Mouse (Mus musculus): Measurements from ENCODE around the gene Ppp1ca. TPM values are rescaled to one million over a fixed set of nuclear protein-coding genes. Genes with fewer than 3 reads are reported as not detected.

The Ppp1ca gene
- polyA plus RNA-seq (2016; fragmentation: Nextera tagmentation; extraction: Ambion mirVana) = 662 and 684 TPM in 2 replicates

DNA sequence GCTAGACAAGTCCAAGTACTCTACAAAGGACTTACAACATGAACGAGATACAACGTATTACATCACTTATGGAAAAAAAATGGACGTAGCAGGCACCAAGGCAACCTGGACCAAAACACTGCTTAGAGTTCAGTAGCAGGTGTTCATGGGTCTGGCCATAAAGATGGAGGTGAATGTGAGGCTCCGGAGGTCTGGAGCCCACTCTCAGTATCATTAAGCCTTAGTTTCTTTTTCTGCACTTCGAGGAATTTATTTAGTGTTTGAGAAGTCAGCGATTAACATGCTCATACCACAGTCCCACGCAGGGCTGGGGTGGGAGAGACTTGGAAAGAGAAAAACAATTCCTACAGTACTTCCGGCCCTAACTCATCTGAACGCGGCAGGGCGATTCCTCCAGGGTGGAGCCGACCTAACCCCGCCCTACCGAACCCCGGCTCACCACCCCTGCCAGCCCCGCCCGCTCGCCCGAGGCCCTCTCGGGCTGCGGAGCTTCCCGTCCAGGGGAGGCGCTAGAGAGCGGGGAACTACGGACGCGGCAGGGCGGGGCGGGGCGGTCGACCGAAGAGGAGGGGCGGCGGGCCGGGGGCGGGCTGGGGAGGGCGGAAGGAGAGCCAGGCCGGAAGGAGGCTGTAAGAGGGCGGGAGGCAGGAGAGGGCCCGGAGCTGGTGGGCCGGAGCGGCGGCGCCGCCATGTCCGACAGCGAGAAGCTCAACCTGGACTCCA lies at the start of gene Ppp1ca:
Gene Ppp1ca (plus strand): TSS at position 538 of the 723 bp plus-strand sequence.
- H3K36me3 ChIP-seq = peaks cover 33% of the 10 kb centered on the region
- peak within 1 kb of the TSS; percentile 83 for H3K4me2 ChIP-seq (replicated peaks)
- H3K9me3 ChIP-seq (replicated peaks) = no peaks in the 10 kb centered on the region
- peak within 1 kb of the TSS; percentile 91 for H3K4me3 ChIP-seq
- H3K9ac ChIP-seq = peak within 1 kb of the TSS; percentile 99
- H3K27me3 ChIP-seq = 0 out of 2 replicates have a peak, but pooled peaks cover 4% of the 10 kb centered on the region
- H3K27ac ChIP-seq = peak within 1 kb of the TSS; percentile 94
- 8% methylated on average over 40 of the region's 47 CpGs for WGBS
- peaks cover 24% of the 10 kb centered on the region for H3K4me1 ChIP-seq
- peak; percentile 92 for ATAC-seq (ENCODE audit: low FRiP score)

- Histone ChIP-seq H3K9me3 (replicated peaks) (no peaks in the 10 kb centered on the region), H3K4me3 (no peak overlapping the region), H3K9ac (no peak overlapping the region), H3K27me3 (no peaks in the 10 kb centered on the region), H3K4me1 (peaks cover 2% of the 10 kb centered on the region), H3K4me2 (replicated peaks) (no peak overlapping the region), H3K27ac (no peak overlapping the region), H3K36me3 (no peaks in the 10 kb centered on the region)
- ATAC-seq (ENCODE audit: low FRiP score) = no peak
- 93% methylated on average over 18 of the region's 18 CpGs for WGBS
These were observed 49.3 kb upstream of the Ppp1ca start for GRCm38 (mm10) chr19:4142416-4143173.

- Histone ChIP-seq H3K9ac (no peak within 1 kb of the TSS), H3K4me2 (replicated peaks) (no peak within 1 kb of the TSS), H3K27ac (no peak within 1 kb of the TSS), H3K27me3 (no peaks in the 10 kb centered on the region), H3K9me3 (replicated peaks) (no peaks in the 10 kb centered on the region), H3K4me1 (peaks cover 8% of the 10 kb centered on the region), H3K4me3 (no peak within 1 kb of the TSS), H3K36me3 (no peaks in the 10 kb centered on the region)
- ATAC-seq (ENCODE audit: low FRiP score) = no peak
- 82% methylated on average over 7 of the region's 7 CpGs for WGBS
These were observed 48.1 kb upstream of the Ppp1ca start, which contains the start of gene Cabp4 for GRCm38 (mm10) chr19:4143759-4144268. TSS of gene Cabp4 (minus strand) at chr19:4144033.

DNA sequence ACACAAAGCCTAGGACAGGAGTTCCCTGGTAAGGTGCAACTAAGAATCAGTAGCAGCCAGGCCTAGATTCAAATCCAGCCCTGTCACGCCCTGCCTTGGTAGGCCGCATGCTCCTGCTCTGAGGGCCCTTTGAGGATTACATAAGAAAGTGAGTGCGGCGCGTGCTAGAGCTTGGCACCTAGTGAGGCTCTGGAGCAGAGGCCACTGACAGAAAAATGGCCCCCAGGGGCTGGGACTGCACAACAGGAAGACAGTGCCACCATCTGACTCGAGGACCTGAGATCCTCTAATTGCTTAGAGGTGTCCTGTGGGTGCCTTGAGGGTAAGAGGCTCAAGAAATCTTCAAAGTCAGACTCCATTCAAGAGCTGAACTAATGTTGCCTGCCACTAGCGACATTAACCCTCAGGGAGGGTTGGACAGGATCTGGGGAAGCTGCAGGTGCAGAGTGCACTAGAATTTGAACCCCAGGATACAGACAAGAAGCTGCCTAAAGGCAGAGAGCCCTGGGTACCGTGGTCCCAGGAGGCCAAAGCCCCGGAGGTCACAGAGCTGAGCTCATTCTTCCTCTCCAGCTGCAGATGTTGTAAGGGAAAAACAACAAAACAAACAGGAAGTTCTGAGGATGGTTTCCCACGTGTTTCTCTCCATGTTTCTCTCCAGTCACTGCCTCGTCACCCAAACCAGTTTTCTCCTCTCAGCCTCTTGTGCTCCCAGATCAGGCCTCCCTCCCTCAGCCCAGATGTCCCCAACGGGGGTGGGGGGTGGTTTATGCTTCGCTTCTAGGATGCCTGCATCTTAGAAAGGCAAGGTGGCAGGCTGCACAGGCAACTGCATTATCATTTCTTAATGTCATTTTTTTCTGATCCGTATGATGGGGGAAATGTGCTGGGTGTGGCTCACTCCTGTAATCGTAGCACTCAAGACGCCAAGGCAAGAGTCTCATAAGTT lies 47.0 kb upstream of the Ppp1ca start:
- Histone ChIP-seq H3K4me2 (replicated peaks) (no peak overlapping the region), H3K36me3 (no peaks in the 10 kb centered on the region), H3K4me1 (peaks cover 18% of the 10 kb centered on the region), H3K9me3 (replicated peaks) (no peaks in the 10 kb centered on the region), H3K27ac (no peak overlapping the region), H3K27me3 (no peaks in the 10 kb centered on the region), H3K4me3 (no peak overlapping the region), H3K9ac (no peak overlapping the region)
- WGBS = 88% methylated on average over 16 of the region's 16 CpGs
- no peak for ATAC-seq (ENCODE audit: low FRiP score)

- peaks cover 26% of the 10 kb centered on the region for H3K4me1 ChIP-seq
- no peak overlapping the region for H3K9ac ChIP-seq
- H3K36me3 ChIP-seq = peaks cover 10% of the 10 kb centered on the region
- H3K9me3 ChIP-seq (replicated peaks) = no peaks in the 10 kb centered on the region
- no peak for ATAC-seq (ENCODE audit: low FRiP score)
- no peaks in the 10 kb centered on the region for H3K27me3 ChIP-seq
- WGBS = 85% methylated on average over 5 of the region's 5 CpGs
- H3K27ac ChIP-seq = no peak overlapping the region
- no peak overlapping the region for H3K4me2 ChIP-seq (replicated peaks)
- H3K4me3 ChIP-seq = no peak overlapping the region
These were observed 45.9 kb upstream of the Ppp1ca start for GRCm38 (mm10) chr19:4145936-4146335.

GRCm38 (mm10) chr19:4146366-4147021 lies 45.4 kb upstream of the Ppp1ca start:
- Histone ChIP-seq H3K9ac (no peak overlapping the region), H3K9me3 (replicated peaks) (no peaks in the 10 kb centered on the region), H3K4me3 (no peak overlapping the region), H3K4me1 (peaks cover 26% of the 10 kb centered on the region), H3K27ac (no peak overlapping the region), H3K36me3 (peaks cover 15% of the 10 kb centered on the region), H3K4me2 (replicated peaks) (no peak overlapping the region), H3K27me3 (no peaks in the 10 kb centered on the region)
- WGBS = 60% methylated on average over 12 of the region's 12 CpGs
- no peak for ATAC-seq (ENCODE audit: low FRiP score)

DNA sequence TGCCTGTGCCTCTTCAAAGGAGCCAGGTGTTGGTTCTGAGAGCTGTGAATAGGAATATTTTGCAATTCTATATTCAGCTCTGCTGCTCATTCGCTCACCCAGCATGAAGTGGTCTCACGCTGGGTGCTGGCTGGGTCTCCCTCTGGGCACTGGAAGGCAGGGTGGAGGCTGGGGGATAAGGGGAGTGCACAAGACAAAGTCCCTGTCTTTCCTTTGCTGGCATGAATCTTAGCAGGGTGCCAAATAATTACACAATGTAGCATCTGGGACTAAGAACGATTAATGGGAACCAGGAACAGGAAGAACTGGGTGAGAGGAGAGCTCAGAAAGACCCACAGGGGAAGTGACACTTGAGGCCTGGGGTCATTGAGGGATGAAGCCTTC lies 44.9 kb upstream of the Ppp1ca start:
- H3K9ac ChIP-seq = no peak overlapping the region
- no peak overlapping the region for H3K4me2 ChIP-seq (replicated peaks)
- H3K36me3 ChIP-seq = peaks cover 20% of the 10 kb centered on the region
- peaks cover 26% of the 10 kb centered on the region for H3K4me1 ChIP-seq
- H3K9me3 ChIP-seq (replicated peaks) = no peaks in the 10 kb centered on the region
- 52% methylated on average over 3 of the region's 3 CpGs for WGBS
- H3K4me3 ChIP-seq = no peak overlapping the region
- no peaks in the 10 kb centered on the region for H3K27me3 ChIP-seq
- no peak overlapping the region for H3K27ac ChIP-seq
- ATAC-seq (ENCODE audit: low FRiP score) = no peak

DNA sequence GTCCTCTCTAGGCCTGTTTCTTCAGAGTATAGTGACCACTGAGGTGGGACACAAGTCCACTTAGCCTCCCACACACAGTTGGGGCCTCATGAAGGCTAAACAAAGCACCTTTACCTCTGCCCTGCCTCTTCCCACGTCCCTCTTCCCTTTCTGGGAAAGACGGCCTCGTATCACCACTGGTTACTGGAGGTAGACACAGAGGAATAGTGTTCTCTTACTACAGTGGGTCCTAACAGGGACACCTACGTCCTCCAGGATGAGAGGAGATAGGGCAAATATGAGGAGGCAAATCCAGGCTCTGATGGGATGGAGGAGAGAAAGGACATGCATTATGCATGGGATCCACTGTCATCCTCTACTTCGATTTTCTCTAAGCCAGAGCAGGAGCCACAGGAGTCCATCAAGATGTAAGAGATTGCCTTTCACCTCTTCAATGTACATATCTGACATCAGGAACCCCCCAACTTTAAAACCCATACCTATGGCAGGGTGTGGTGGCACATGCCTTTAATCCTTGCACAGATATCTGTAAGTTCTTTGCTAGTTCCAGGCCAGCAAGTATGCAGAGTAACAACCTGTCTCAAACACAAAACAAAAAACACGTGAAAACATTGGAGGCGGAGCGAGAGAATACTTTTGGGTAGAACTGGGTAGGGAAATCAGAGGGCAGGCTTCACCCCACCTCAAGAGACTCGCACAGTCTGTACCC lies 43.9 kb upstream of the Ppp1ca start:
- WGBS = 37% methylated on average over 9 of the region's 9 CpGs
- Histone ChIP-seq H3K27ac (peak overlapping the region; percentile 67; the same call in 1 of the 2 replicates), H3K9ac (peak overlapping the region; percentile 92)

DNA sequence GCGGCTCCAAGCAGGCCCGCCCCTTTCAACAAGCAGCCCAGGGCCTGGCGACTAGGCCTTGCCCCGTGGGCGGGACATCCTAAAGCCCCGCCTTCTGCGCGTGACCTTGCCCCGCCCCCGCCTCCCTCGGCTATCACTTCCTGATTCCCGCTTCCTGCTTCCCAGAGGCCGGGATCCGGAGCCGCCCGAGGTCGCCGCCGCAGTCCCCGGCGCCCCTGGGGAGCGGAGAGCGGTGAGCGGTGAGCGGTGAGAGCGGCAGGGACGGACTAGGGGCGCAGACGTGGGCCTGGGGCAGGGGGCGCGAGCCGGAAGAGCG lies 43.4 kb upstream of the Ppp1ca start, which contains the start of gene Coro1b:
Gene Coro1b (plus strand): TSS at position 129 of the 316 bp plus-strand sequence.
- H3K36me3 ChIP-seq = peaks cover 29% of the 10 kb centered on the region
- no peaks in the 10 kb centered on the region for H3K27me3 ChIP-seq
- no peaks in the 10 kb centered on the region for H3K9me3 ChIP-seq (replicated peaks)
- peak within 1 kb of the TSS; percentile 89 for H3K4me2 ChIP-seq (replicated peaks)
- peak within 1 kb of the TSS; percentile 92 for H3K9ac ChIP-seq
- ATAC-seq (ENCODE audit: low FRiP score) = peak; percentile 93
- H3K4me1 ChIP-seq = peaks cover 26% of the 10 kb centered on the region
- peak within 1 kb of the TSS; percentile 87 for H3K4me3 ChIP-seq
- peak within 1 kb of the TSS; percentile 67; the same call in 1 of the 2 replicates for H3K27ac ChIP-seq
- 0% methylated on average over 33 of the region's 33 CpGs for WGBS

More for the DNA sequence above, 43.9 kb upstream of the Ppp1ca start:
- Histone ChIP-seq H3K4me1 (peaks cover 26% of the 10 kb centered on the region), H3K4me2 (replicated peaks) (peak overlapping the region; percentile 89), H3K9me3 (replicated peaks) (no peaks in the 10 kb centered on the region), H3K36me3 (peaks cover 29% of the 10 kb centered on the region), H3K4me3 (peak overlapping the region; percentile 87), H3K27me3 (no peaks in the 10 kb centered on the region)
- peak; percentile 33 for ATAC-seq (ENCODE audit: low FRiP score)

DNA sequence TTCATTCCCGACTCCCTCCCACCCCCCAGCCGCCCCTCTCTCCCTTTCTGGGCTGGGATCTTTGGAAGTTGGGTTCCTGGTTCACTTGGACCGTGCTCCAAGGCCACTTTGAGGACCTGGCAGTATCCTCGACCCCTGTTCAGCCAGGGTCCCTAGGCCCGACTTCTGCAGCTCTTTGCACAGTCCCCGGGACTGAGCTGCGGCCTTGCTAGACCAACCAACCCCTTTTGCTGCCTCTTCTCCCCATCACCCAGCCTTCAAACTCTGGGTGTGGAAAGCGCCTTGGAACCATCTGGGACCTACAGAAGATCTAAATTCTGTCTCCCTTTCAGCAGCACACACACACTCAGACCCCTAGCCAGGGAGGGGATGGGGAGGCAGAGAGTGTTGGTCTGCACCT lies 43.0 kb upstream of the Ppp1ca start:
- WGBS = 5% methylated on average over 8 of the region's 8 CpGs
- Histone ChIP-seq H3K4me1 (peaks cover 26% of the 10 kb centered on the region), H3K27me3 (no peaks in the 10 kb centered on the region), H3K4me2 (replicated peaks) (peak overlapping the region; percentile 89), H3K9ac (peak overlapping the region; percentile 92), H3K27ac (peak overlapping the region; percentile 66; the same call in 1 of the 2 replicates), H3K36me3 (peaks cover 29% of the 10 kb centered on the region), H3K4me3 (peak overlapping the region; percentile 87), H3K9me3 (replicated peaks) (no peaks in the 10 kb centered on the region)
- ATAC-seq (ENCODE audit: low FRiP score) = peak; percentile 62

- H3K36me3 ChIP-seq = peaks cover 29% of the 10 kb centered on the region
- no peak for ATAC-seq (ENCODE audit: low FRiP score)
- peak overlapping the region; percentile 89 for H3K4me2 ChIP-seq (replicated peaks)
- 91% methylated on average over 11 of the region's 11 CpGs for WGBS
- H3K27ac ChIP-seq = no peak overlapping the region
- no peaks in the 10 kb centered on the region for H3K9me3 ChIP-seq (replicated peaks)
- peaks cover 26% of the 10 kb centered on the region for H3K4me1 ChIP-seq
- H3K4me3 ChIP-seq = peak overlapping the region; percentile 87
- H3K27me3 ChIP-seq = no peaks in the 10 kb centered on the region
- peak overlapping the region; percentile 92 for H3K9ac ChIP-seq
These were observed 42.6 kb upstream of the Ppp1ca start for GRCm38 (mm10) chr19:4149283-4149682.

Measured in hindbrain, embryonic 12.5 days (tissue).